Mouse (Mus musculus) olfactory bulb, adult 2 months (tissue): ENCODE data around the gene Myo6.

Experiments
- CTCF ChIP-seq: fragments of 200-500 bp; IDR thresholded peaks from 2 replicates; pipeline ENCODE4 v1.5.1; 2012; ENCODE audit warnings: low read depth, mild to moderate bottlenecking, low read length, moderate library complexity; ENCODE audit not compliant: insufficient read depth
- POLR2A ChIP-seq: fragments of 200-500 bp; IDR thresholded peaks from 2 replicates; pipeline ENCODE4 v1.6.1; 2012; ENCODE audit warnings: mild to moderate bottlenecking, low read depth, low read length, moderate library complexity; ENCODE audit not compliant: insufficient read depth

- no peak for TF ChIP-seq POLR2A
- TF ChIP-seq CTCF, result no peak
Measured at GRCm38 (mm10) chr9:80171241-80171640, 6.4 kb downstream of the Myo6 start.
